Mouse (Mus musculus) myocyte (in vitro differentiated cells): ENCODE measurements at regions not wholly inside any gene's neighbourhood (a gene's known extent, or its start where the extent isn't known, plus 50 kb on each side); places are given as distances from the start of the nearest gene placed in this dataset.

ENCODE experiments used
- H3K27me3 ChIP-seq: one replicate; pipeline ENCODE4 v1.6.1; 2011; ENCODE audit not compliant: control insufficient read depth, insufficient read depth, insufficient read length
- H3K36me3 ChIP-seq: one replicate; pipeline ENCODE4 v1.6.1; 2011; ENCODE audit not compliant: control insufficient read depth, insufficient read depth
- H3K4me2 ChIP-seq: one replicate; pipeline ENCODE4 v1.6.1; 2011; ENCODE audit warnings: low read depth, control low read depth
- H3K4me3 ChIP-seq: one replicate; pipeline ENCODE4 v1.5.1; 2011; ENCODE audit warnings: mild to moderate bottlenecking, control low read depth, moderate library complexity
- H3K79me2 ChIP-seq: one replicate; pipeline ENCODE4 v1.6.1; 2011; ENCODE audit not compliant: control insufficient read depth, insufficient read depth
- H3ac ChIP-seq: one replicate; pipeline ENCODE4 v1.6.1; 2011; ENCODE audit not compliant: control insufficient read depth, insufficient read length
- CEBPB ChIP-seq: IDR thresholded peaks from 2 replicates; pipeline ENCODE4 v1.6.1; 2011; ENCODE audit warnings: mild to moderate bottlenecking, moderate library complexity; ENCODE audit not compliant: poor library complexity, insufficient read depth, severe bottlenecking
- E2F4 ChIP-seq: IDR thresholded peaks from one replicate; pipeline ENCODE4 v1.6.1; 2011; ENCODE audit warnings: mild to moderate bottlenecking, control low read depth, moderate library complexity; ENCODE audit not compliant: insufficient read depth
- MAX ChIP-seq: IDR thresholded peaks from one replicate; pipeline ENCODE4 v1.6.1; 2011; ENCODE audit warnings: low read depth, mild to moderate bottlenecking, control low read depth
- MYOD1 ChIP-seq, 3 experiments: IDR thresholded peaks; one replicate each; pipeline ENCODE4 v1.6.1; 2011; ENCODE audit warnings: control low read depth in 2 of 3, low read depth in 2 of 3, mild to moderate bottlenecking in 2 of 3, moderate library complexity in 1 of 3; ENCODE audit not compliant: insufficient read length in 2 of 3, control insufficient read depth in 1 of 3
- MYOG ChIP-seq, 3 experiments: IDR thresholded peaks; one replicate each; pipeline ENCODE4 v1.6.1; 2011; ENCODE audit warnings: control low read depth in 2 of 3, low read depth in 2 of 3, mild to moderate bottlenecking in 2 of 3; ENCODE audit not compliant: insufficient read length in 2 of 3, control insufficient read depth in 1 of 3, insufficient read depth in 1 of 3
- POLR2A ChIP-seq: IDR thresholded peaks from one replicate; pipeline ENCODE4 v1.6.1; 2011; ENCODE audit warnings: low read depth, mild to moderate bottlenecking, control low read depth, moderate library complexity; ENCODE audit not compliant: insufficient read length
- POLR2AphosphoS2 ChIP-seq: IDR thresholded peaks from one replicate; pipeline ENCODE4 v1.6.1; 2011; ENCODE audit warnings: low read depth, control low read depth; ENCODE audit not compliant: insufficient read length
- REST ChIP-seq: IDR thresholded peaks from one replicate; pipeline ENCODE4 v1.6.1; 2011; ENCODE audit warnings: mild to moderate bottlenecking, control low read depth, moderate library complexity; ENCODE audit not compliant: insufficient read depth, insufficient read length
- SRF ChIP-seq: IDR thresholded peaks from one replicate; pipeline ENCODE4 v1.6.1; 2011; ENCODE audit warnings: low read depth; ENCODE audit not compliant: control insufficient read depth, insufficient read length
- TCF12 ChIP-seq: IDR thresholded peaks from one replicate; pipeline ENCODE4 v1.6.1; 2011; ENCODE audit warnings: mild to moderate bottlenecking, control low read depth; ENCODE audit not compliant: poor library complexity, insufficient read depth, severe bottlenecking
- TCF3 ChIP-seq: IDR thresholded peaks from one replicate; pipeline ENCODE4 v1.6.1; 2011; ENCODE audit warnings: low read depth, control low read depth; ENCODE audit not compliant: insufficient read length
- USF1 ChIP-seq: IDR thresholded peaks from one replicate; pipeline ENCODE4 v1.6.1; 2011; ENCODE audit warnings: low read depth, mild to moderate bottlenecking, control low read depth, moderate library complexity

- no peaks in the 10 kb centered on the region for H3K27me3 ChIP-seq
- TF ChIP-seq POLR2AphosphoS2 (no peak), REST (no peak), CEBPB (no peak), TCF3 (no peak), POLR2A (no peak), USF1 (no peak), E2F4 (no peak), MAX (no peak), MYOG (IDR thresholded peaks at IDR 0.05; ENCODE audit: control insufficient read depth in 1 of 3, insufficient read depth in 1 of 3, insufficient read length in 2 of 3, low read depth in 2 of 3) (no peak), TCF12 (peak; percentile 75), SRF (no peak), MYOD1 (IDR thresholded peaks at IDR 0.05; ENCODE audit: control insufficient read depth in 1 of 3, insufficient read length in 2 of 3, low read depth in 2 of 3) (peak; percentile 72 to 90 (median 87))
- H3K4me2 ChIP-seq, result peak overlapping the region; percentile 61
- H3K36me3 ChIP-seq, result no peaks in the 10 kb centered on the region
- no peak overlapping the region for H3ac ChIP-seq
- no peak overlapping the region for H3K4me3 ChIP-seq
- H3K79me2 ChIP-seq, result no peaks in the 10 kb centered on the region
Observed at GRCm38 (mm10) chr7:82970599-82970998, 103.5 kb downstream of the Mex3b start.

GRCm38 (mm10) chr7:82971244-82971643, 104.1 kb downstream of the Mex3b start:
- H3K27me3 ChIP-seq, result no peaks in the 10 kb centered on the region
- no peak overlapping the region for H3ac ChIP-seq
- H3K79me2 ChIP-seq, result no peaks in the 10 kb centered on the region
- H3K36me3 ChIP-seq, result no peaks in the 10 kb centered on the region
- peak overlapping the region; percentile 61 for H3K4me2 ChIP-seq
- H3K4me3 ChIP-seq, result no peak overlapping the region
- no peak for TF ChIP-seq MYOG (IDR thresholded peaks at IDR 0.05; ENCODE audit: control insufficient read depth in 1 of 3, insufficient read depth in 1 of 3, insufficient read length in 2 of 3, low read depth in 2 of 3)
- no peak for TF ChIP-seq SRF
- TF ChIP-seq USF1, result no peak
- TF ChIP-seq POLR2A, result peak; percentile 45
- TF ChIP-seq MAX, result no peak
- no peak for TF ChIP-seq TCF3

GRCm38 (mm10) chr7:82972214-82973006, 105.3 kb downstream of the Mex3b start:
- TF ChIP-seq TCF12 (no peak), MYOD1 (IDR thresholded peaks at IDR 0.05; ENCODE audit: control insufficient read depth in 1 of 3, insufficient read length in 2 of 3, low read depth in 2 of 3) (peak in 2 of 3 experiments; percentile 26 to 52), CEBPB (peak; percentile 93)
- no peaks in the 10 kb centered on the region for H3K27me3 ChIP-seq
- no peaks in the 10 kb centered on the region for H3K36me3 ChIP-seq
- H3K79me2 ChIP-seq, result no peaks in the 10 kb centered on the region
- H3K4me2 ChIP-seq, result peak overlapping the region; percentile 61
- no peak overlapping the region for H3ac ChIP-seq
- H3K4me3 ChIP-seq, result no peak overlapping the region

GRCm38 (mm10) chr7:82990708-82991107, 123.6 kb downstream of the Mex3b start:
- Histone ChIP-seq H3ac (no peak overlapping the region), H3K4me2 (no peak overlapping the region), H3K27me3 (no peaks in the 10 kb centered on the region), H3K36me3 (no peaks in the 10 kb centered on the region), H3K79me2 (no peaks in the 10 kb centered on the region), H3K4me3 (no peak overlapping the region)
- TF ChIP-seq USF1 (no peak), TCF12 (no peak), MYOG (IDR thresholded peaks at IDR 0.05; ENCODE audit: control insufficient read depth in 1 of 3, insufficient read depth in 1 of 3, insufficient read length in 2 of 3, low read depth in 2 of 3) (no peak), MYOD1 (IDR thresholded peaks at IDR 0.05; ENCODE audit: control insufficient read depth in 1 of 3, insufficient read length in 2 of 3, low read depth in 2 of 3) (no peak), CEBPB (no peak), MAX (no peak), POLR2AphosphoS2 (no peak), SRF (no peak), REST (no peak), E2F4 (no peak), POLR2A (no peak)

GRCm38 (mm10) chr7:82993136-82993535, 126.0 kb downstream of the Mex3b start:
- TF ChIP-seq REST (no peak), POLR2AphosphoS2 (no peak), MAX (no peak), MYOG (IDR thresholded peaks at IDR 0.05; ENCODE audit: control insufficient read depth in 1 of 3, insufficient read depth in 1 of 3, insufficient read length in 2 of 3, low read depth in 2 of 3) (no peak), CEBPB (no peak), MYOD1 (IDR thresholded peaks at IDR 0.05; ENCODE audit: control insufficient read depth in 1 of 3, insufficient read length in 2 of 3, low read depth in 2 of 3) (no peak)
- H3K27me3 ChIP-seq, result no peaks in the 10 kb centered on the region
- H3K36me3 ChIP-seq, result no peaks in the 10 kb centered on the region
- peak overlapping the region; percentile 9 for H3K4me2 ChIP-seq
- H3K79me2 ChIP-seq, result no peaks in the 10 kb centered on the region
- no peak overlapping the region for H3ac ChIP-seq
- no peak overlapping the region for H3K4me3 ChIP-seq
